Mouse (Mus musculus): Measurements from ENCODE around the gene Patj. TPM values are rescaled to one million over a fixed set of nuclear protein-coding genes. Genes with fewer than 3 reads are reported as not detected.

The Patj gene
- polyA plus RNA-seq, 1 experiment, result 22.3 TPM

DNA sequence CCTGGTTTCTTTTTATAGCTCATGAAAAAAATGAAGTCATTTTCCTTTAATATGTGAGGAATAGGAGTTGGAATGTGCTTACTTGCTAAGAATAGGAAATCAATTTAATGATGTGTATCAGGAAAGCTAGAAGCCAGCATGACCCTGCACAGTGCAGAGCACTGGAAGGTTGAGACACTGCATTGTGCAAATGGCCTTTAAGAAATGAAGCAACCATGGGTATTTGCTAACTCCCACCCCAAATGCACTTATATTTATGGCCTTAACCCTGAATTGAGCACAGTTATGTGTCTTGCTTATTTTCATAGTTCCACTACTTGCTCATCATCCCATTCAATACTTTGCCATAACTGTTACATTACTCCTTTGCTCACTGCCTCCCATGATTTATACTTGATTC is 181.7 kb downstream of the Patj start:
- H3K36me3 ChIP-seq (ENCODE audit: control insufficient read depth, insufficient read depth), result no peaks in the 10 kb centered on the region
- no peak for TF ChIP-seq MYOD1 (IDR thresholded peaks at IDR 0.05; ENCODE audit: control insufficient read depth in 1 of 3, insufficient read length in 2 of 3, low read depth in 2 of 3)
- no peak for TF ChIP-seq POLR2A (IDR thresholded peaks at IDR 0.05; ENCODE audit: insufficient read length, low read depth)
- TF ChIP-seq MYOG (IDR thresholded peaks at IDR 0.05; ENCODE audit: control insufficient read depth in 1 of 3, insufficient read depth in 1 of 3, insufficient read length in 2 of 3, low read depth in 2 of 3), result no peak
- TF ChIP-seq SRF (IDR thresholded peaks at IDR 0.05; ENCODE audit: control insufficient read depth, insufficient read length, low read depth), result no peak
- no peak for TF ChIP-seq E2F4 (IDR thresholded peaks at IDR 0.05; ENCODE audit: insufficient read depth)

DNA sequence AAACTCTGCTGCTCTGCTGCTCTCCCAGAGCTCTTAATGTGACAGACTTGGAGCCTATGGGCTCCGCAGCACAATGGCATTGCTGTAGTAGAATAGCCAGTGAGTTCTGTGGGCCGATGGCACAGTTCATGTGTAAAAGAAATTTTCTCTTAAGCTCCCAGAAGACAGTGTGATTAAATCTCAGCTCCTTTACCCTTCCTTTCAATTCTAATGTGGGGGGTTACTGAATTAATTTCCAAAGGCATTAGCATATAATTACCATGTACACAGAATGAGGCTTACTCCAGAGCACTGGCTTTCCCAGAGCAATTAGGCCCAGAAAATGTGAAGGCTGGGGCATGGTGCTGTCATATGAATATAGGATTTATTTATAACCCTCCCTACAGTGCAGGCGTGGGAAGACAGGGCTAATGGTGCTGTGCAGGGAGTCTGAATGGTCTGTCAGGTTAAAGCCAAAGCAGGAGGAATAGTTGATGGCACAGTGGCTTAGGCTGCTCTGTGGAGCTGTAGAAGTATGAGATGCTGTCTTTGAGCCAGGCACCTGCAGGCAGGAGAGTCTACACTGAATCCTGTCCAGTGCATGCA is 182.5 kb downstream of the Patj start:
- no peak overlapping the region for H3ac ChIP-seq (ENCODE audit: control insufficient read depth, insufficient read length)
- H3K27me3 ChIP-seq (ENCODE audit: control insufficient read depth, insufficient read depth, insufficient read length), result no peaks in the 10 kb centered on the region
- no peaks in the 10 kb centered on the region for H3K36me3 ChIP-seq (ENCODE audit: control insufficient read depth, insufficient read depth)
- no peaks in the 10 kb centered on the region for H3K79me2 ChIP-seq (ENCODE audit: control insufficient read depth, insufficient read depth)
- H3K4me3 ChIP-seq, result no peak overlapping the region
- H3K4me2 ChIP-seq (ENCODE audit: low read depth), result no peak overlapping the region
- TF ChIP-seq POLR2AphosphoS2 (IDR thresholded peaks at IDR 0.05; ENCODE audit: insufficient read length, low read depth) (no peak), MAX (IDR thresholded peaks at IDR 0.05; ENCODE audit: low read depth) (no peak), SRF (IDR thresholded peaks at IDR 0.05; ENCODE audit: control insufficient read depth, insufficient read length, low read depth) (no peak), REST (IDR thresholded peaks at IDR 0.05; ENCODE audit: insufficient read depth, insufficient read length) (no peak), E2F4 (IDR thresholded peaks at IDR 0.05; ENCODE audit: insufficient read depth) (no peak), USF1 (IDR thresholded peaks at IDR 0.05; ENCODE audit: low read depth) (no peak), MYOG (IDR thresholded peaks at IDR 0.05; ENCODE audit: control insufficient read depth in 1 of 3, insufficient read depth in 1 of 3, insufficient read length in 2 of 3, low read depth in 2 of 3) (no peak), TCF12 (IDR thresholded peaks at IDR 0.05; ENCODE audit: insufficient read depth, poor library complexity, severe bottlenecking) (no peak), MYOD1 (IDR thresholded peaks at IDR 0.05; ENCODE audit: control insufficient read depth in 1 of 3, insufficient read length in 2 of 3, low read depth in 2 of 3) (no peak), POLR2A (IDR thresholded peaks at IDR 0.05; ENCODE audit: insufficient read length, low read depth) (no peak), CEBPB (IDR thresholded peaks at IDR 0.05; ENCODE audit: insufficient read depth, poor library complexity, severe bottlenecking) (no peak), TCF3 (IDR thresholded peaks at IDR 0.05; ENCODE audit: insufficient read length, low read depth) (no peak)

More for the DNA sequence above, 181.7 kb downstream of the Patj start:
- no peak overlapping the region for H3K4me2 ChIP-seq (ENCODE audit: low read depth)
- no peak overlapping the region for H3ac ChIP-seq (ENCODE audit: control insufficient read depth, insufficient read length)
- no peaks in the 10 kb centered on the region for H3K27me3 ChIP-seq (ENCODE audit: control insufficient read depth, insufficient read depth, insufficient read length)
- no peak overlapping the region for H3K4me3 ChIP-seq
- no peaks in the 10 kb centered on the region for H3K79me2 ChIP-seq (ENCODE audit: control insufficient read depth, insufficient read depth)

DNA sequence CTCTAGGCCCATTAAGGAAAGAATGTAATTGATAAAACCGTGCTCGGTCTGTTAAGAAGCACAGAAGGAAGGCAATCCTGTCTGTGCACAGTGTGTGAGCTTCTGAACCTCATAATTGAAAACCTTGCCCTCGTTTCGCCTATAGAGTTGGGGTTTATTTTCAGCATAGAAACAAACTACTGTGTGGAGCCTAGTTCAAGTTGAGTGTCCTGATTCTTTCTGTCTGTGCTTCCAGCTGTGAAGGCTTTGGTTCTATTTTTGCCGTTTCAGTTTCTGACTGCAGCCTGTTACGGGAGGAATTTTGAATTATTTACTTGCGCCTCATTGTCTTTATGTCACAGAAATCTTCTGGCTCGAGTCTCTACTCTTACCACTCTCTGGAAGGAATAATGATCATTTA is 185.9 kb downstream of the Patj start:
- no peaks in the 10 kb centered on the region for H3K79me2 ChIP-seq (ENCODE audit: control insufficient read depth, insufficient read depth)
- no peak overlapping the region for H3ac ChIP-seq (ENCODE audit: control insufficient read depth, insufficient read length)
- no peak for TF ChIP-seq TCF12 (IDR thresholded peaks at IDR 0.05; ENCODE audit: insufficient read depth, poor library complexity, severe bottlenecking)
- no peak for TF ChIP-seq E2F4 (IDR thresholded peaks at IDR 0.05; ENCODE audit: insufficient read depth)
- no peak for TF ChIP-seq REST (IDR thresholded peaks at IDR 0.05; ENCODE audit: insufficient read depth, insufficient read length)
- TF ChIP-seq MYOD1 (IDR thresholded peaks at IDR 0.05; ENCODE audit: control insufficient read depth in 1 of 3, insufficient read length in 2 of 3, low read depth in 2 of 3), result no peak
- no peak for TF ChIP-seq POLR2AphosphoS2 (IDR thresholded peaks at IDR 0.05; ENCODE audit: insufficient read length, low read depth)
- no peak for TF ChIP-seq MYOG (IDR thresholded peaks at IDR 0.05; ENCODE audit: control insufficient read depth in 1 of 3, insufficient read depth in 1 of 3, insufficient read length in 2 of 3, low read depth in 2 of 3)
- TF ChIP-seq TCF3 (IDR thresholded peaks at IDR 0.05; ENCODE audit: insufficient read length, low read depth), result no peak
- no peak for TF ChIP-seq MAX (IDR thresholded peaks at IDR 0.05; ENCODE audit: low read depth)
- no peak for TF ChIP-seq POLR2A (IDR thresholded peaks at IDR 0.05; ENCODE audit: insufficient read length, low read depth)
- no peak for TF ChIP-seq SRF (IDR thresholded peaks at IDR 0.05; ENCODE audit: control insufficient read depth, insufficient read length, low read depth)
- TF ChIP-seq USF1 (IDR thresholded peaks at IDR 0.05; ENCODE audit: low read depth), result no peak
- no peak for TF ChIP-seq CEBPB (IDR thresholded peaks at IDR 0.05; ENCODE audit: insufficient read depth, poor library complexity, severe bottlenecking)
- no peaks in the 10 kb centered on the region for H3K27me3 ChIP-seq (ENCODE audit: control insufficient read depth, insufficient read depth, insufficient read length)
- no peaks in the 10 kb centered on the region for H3K36me3 ChIP-seq (ENCODE audit: control insufficient read depth, insufficient read depth)
- no peak overlapping the region for H3K4me2 ChIP-seq (ENCODE audit: low read depth)
- H3K4me3 ChIP-seq, result no peak overlapping the region

DNA sequence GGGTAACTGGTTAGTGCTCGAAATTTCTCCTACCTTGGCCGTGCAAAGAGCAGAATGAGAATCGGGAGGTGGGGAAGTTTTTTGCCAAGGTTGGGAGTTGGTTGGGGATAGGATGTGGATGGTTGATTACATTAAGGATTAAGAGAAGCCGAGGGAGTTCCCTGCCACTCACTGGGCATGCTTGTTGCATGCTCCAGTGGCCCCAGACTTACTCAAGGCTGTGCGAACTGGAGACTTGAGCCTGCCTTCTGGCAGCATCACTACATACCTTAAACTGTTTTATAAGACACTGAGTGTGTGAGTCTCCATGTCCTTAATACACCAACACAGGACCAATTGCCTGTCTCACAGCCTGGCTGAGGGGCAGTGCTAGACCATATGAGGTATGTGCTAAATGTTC is 188.4 kb downstream of the Patj start:
- Histone ChIP-seq H3ac (ENCODE audit: control insufficient read depth, insufficient read length) (no peak overlapping the region), H3K79me2 (ENCODE audit: control insufficient read depth, insufficient read depth) (no peaks in the 10 kb centered on the region), H3K36me3 (ENCODE audit: control insufficient read depth, insufficient read depth) (no peaks in the 10 kb centered on the region), H3K4me3 (no peak overlapping the region), H3K4me2 (ENCODE audit: low read depth) (no peak overlapping the region), H3K27me3 (ENCODE audit: control insufficient read depth, insufficient read depth, insufficient read length) (no peaks in the 10 kb centered on the region)
- TF ChIP-seq USF1 (IDR thresholded peaks at IDR 0.05; ENCODE audit: low read depth) (no peak), REST (IDR thresholded peaks at IDR 0.05; ENCODE audit: insufficient read depth, insufficient read length) (no peak), POLR2AphosphoS2 (IDR thresholded peaks at IDR 0.05; ENCODE audit: insufficient read length, low read depth) (no peak), CEBPB (IDR thresholded peaks at IDR 0.05; ENCODE audit: insufficient read depth, poor library complexity, severe bottlenecking) (no peak), SRF (IDR thresholded peaks at IDR 0.05; ENCODE audit: control insufficient read depth, insufficient read length, low read depth) (no peak), MYOD1 (IDR thresholded peaks at IDR 0.05; ENCODE audit: control insufficient read depth in 1 of 3, insufficient read length in 2 of 3, low read depth in 2 of 3) (no peak), POLR2A (IDR thresholded peaks at IDR 0.05; ENCODE audit: insufficient read length, low read depth) (no peak), MYOG (IDR thresholded peaks at IDR 0.05; ENCODE audit: control insufficient read depth in 1 of 3, insufficient read depth in 1 of 3, insufficient read length in 2 of 3, low read depth in 2 of 3) (no peak), MAX (IDR thresholded peaks at IDR 0.05; ENCODE audit: low read depth) (no peak), TCF3 (IDR thresholded peaks at IDR 0.05; ENCODE audit: insufficient read length, low read depth) (no peak), TCF12 (IDR thresholded peaks at IDR 0.05; ENCODE audit: insufficient read depth, poor library complexity, severe bottlenecking) (no peak), E2F4 (IDR thresholded peaks at IDR 0.05; ENCODE audit: insufficient read depth) (no peak)
